Mouse (Mus musculus) bone marrow, adult 2 months (tissue): ENCODE data around the gene Gm49027.

Source experiments
- CTCF ChIP-seq: fragments of 200-500 bp; IDR thresholded peaks from 2 replicates; pipeline ENCODE4 v1.5.1; 2011; ENCODE audit warnings: low read length, control low read depth; ENCODE audit not compliant: control insufficient read depth, insufficient read depth
- POLR2A ChIP-seq: fragments of 200-500 bp; IDR thresholded peaks from 2 replicates; pipeline ENCODE4 v1.6.1; 2011; ENCODE audit warnings: low read depth, mild to moderate bottlenecking, control low read depth, low read length, borderline replicate concordance; ENCODE audit not compliant: control insufficient read depth

GRCm38 (mm10) chr5:123556451-123556850 lies 31.2 kb upstream of the Gm49027 start:
- TF ChIP-seq POLR2A (no peak), CTCF (no peak)
